ENCODE assay signal across 16 mouse cellular contexts in genomic region chr11:49983875-49984552, GRCm38 (mm10). TPM values are rescaled to one million over a fixed set of nuclear protein-coding genes. Genes with fewer than 3 reads are reported as not detected.
DNase-seq lines count a peak whose midpoint lies in the region; TF ChIP-seq lines count a peak whose summit lies in the region.
"Had no signal": no experiment of that assay in that cellular context is flagged by ENCODE, and none has a peak within 500 bp of the region (broad histone marks: within the 10 kb centered on the region; RNA-seq: fewer than 3 reads in every experiment).

No protein-coding gene starts in this region.

- no peaks in the 10 kb centered on the region for H3K36me3 ChIP-seq in macrophage (ENCODE audit: inconsistent target)
- H3K36me3 ChIP-seq: heart, embryonic 12.5 days; neural tube, embryonic 13.5 days had no signal

- H3K4me1 ChIP-seq in bone marrow, adult 2 months (ENCODE audit: control insufficient read depth, insufficient read depth, low read length): peaks cover 12% of the 10 kb centered on the region
- H3K4me1 ChIP-seq: neural tube, embryonic 13.5 days had no signal

- TF ChIP-seq POLR2A in bone marrow, adult 2 months (IDR thresholded peaks at IDR 0.05; ENCODE audit: borderline replicate concordance, control insufficient read depth, low read depth, low read length): no peak

- 31% methylated on average over 4 of the region's 4 CpGs for WGBS in bone marrow, adult 2 months
- WGBS in macrophage (ENCODE audit: missing documents): 47% methylated on average over 3 of the region's 4 CpGs

- DNase-seq in 416B (ENCODE audit: low read depth): peak; percentile 86
- peak; percentile 22 to 37 for DNase-seq in B cell, adult 2 months
- DNase-seq in urinary bladder, adult 2 months (ENCODE audit: low spot score): no peak
- no peak for DNase-seq in frontal cortex, adult 2 months (ENCODE audit: extremely low spot score in 1 of 2, low spot score in 1 of 2)
- no peak for DNase-seq in cerebellum, adult 8-10 months
- DNase-seq: cerebellum, adult 18-20 months; embryo, embryonic 11 days; forebrain, postnatal 0 days; gastrocnemius, postnatal 14 days; heart, postnatal 4 days; kidney, postnatal 25 days; lung, postnatal 10 days had no signal

- TF ChIP-seq CTCF in bone marrow, adult 2 months (IDR thresholded peaks at IDR 0.05; ENCODE audit: control insufficient read depth, insufficient read depth, low read length): no peak

- no peak overlapping the region for H3K4me3 ChIP-seq in bone marrow, adult 2 months (replicated peaks; ENCODE audit: control insufficient read depth, low read depth, low read length)
- H3K4me3 ChIP-seq in macrophage (ENCODE audit: inconsistent target): no peak overlapping the region; the same call in 1 of the 2 replicates
- H3K4me3 ChIP-seq: heart, embryonic 12.5 days; neural tube, embryonic 13.5 days had no signal

- no peaks in the 10 kb centered on the region for H3K79me2 ChIP-seq in macrophage (ENCODE audit: inconsistent target)

- H3K27ac ChIP-seq in bone marrow, adult 2 months (ENCODE audit: control insufficient read depth, insufficient read depth, low read depth, low read length, poor library complexity): peak overlapping the region; percentile 59
- H3K27ac ChIP-seq in macrophage: peak overlapping the region; percentile 35
- H3K27ac ChIP-seq: neural tube, embryonic 13.5 days had no signal

RNA-seq across cellular contexts. Expression of gene Rnf130, which starts 41.1 kb away (rescaled TPM):
- 12.9 and 33.0 TPM in 2 replicates for polyA plus RNA-seq in bone marrow, adult 2 months (2011; ENCODE audit: insufficient read depth, insufficient read length, low replicate concordance, missing spikeins)
- total RNA-seq in macrophage (2018; cell fraction: chromatin; rRNA removed): 10 to 100 TPM in 25 of 26 experiments, 1 to 10 TPM in 1; 8.6 to 73.4 (median 52.4) TPM
- 100 to 1,000 TPM; 215 to 303 (median 274) TPM for total RNA-seq in macrophage (2018; cell fraction: cytosol; rRNA removed)
- total RNA-seq in macrophage (2018; cell fraction: nucleus; rRNA removed): 100 to 1,000 TPM in 18 of 26 experiments, 10 to 100 TPM in 8; 42.9 to 166 (median 120) TPM
- 245 to 360 TPM (median 267 TPM) in 3 replicates for polyA plus RNA-seq in macrophage (2018)
- 64.3 and 69.6 TPM in 2 replicates for polyA plus RNA-seq in urinary bladder, adult 2 months (2012; rRNA removed)
- polyA plus RNA-seq in frontal cortex, adult 2 months (2012; rRNA removed): 49.9 and 52.2 TPM in 2 replicates

Comparison
In these comparisons a context has a peak if more than half of its experiments do, and no peak if none do; other contexts are left out.
1. DNase-seq: peak in 416B (single experiment) and B cell, adult 2 months (2 of 2); none in urinary bladder, adult 2 months (single experiment), frontal cortex, adult 2 months (0 of 2) and cerebellum, adult 8-10 months (single experiment).